Mouse (Mus musculus) ES-Bruce4 (cell line): Measurements from ENCODE around the gene Kcnq1.

Source experiments
- CTCF ChIP-seq: IDR thresholded peaks from one replicate; pipeline ENCODE4 v1.8.1; 2011; ENCODE audit warnings: low read depth, low read length
- EP300 ChIP-seq: IDR thresholded peaks from 2 replicates; pipeline ENCODE4 v1.6.1; 2011; ENCODE audit warnings: low read depth, low read length; ENCODE audit not compliant: insufficient read depth
- POLR2A ChIP-seq: IDR thresholded peaks from one replicate; pipeline ENCODE4 v1.8.1; 2011; ENCODE audit warnings: low read length; ENCODE audit not compliant: insufficient read depth

- TF ChIP-seq EP300: no peak
- TF ChIP-seq CTCF: no peak
- TF ChIP-seq POLR2A: no peak
Observed at GRCm38 (mm10) chr7:143100759-143101158, 5.4 kb upstream of the Kcnq1 start.
